Mouse (Mus musculus) heart, adult 2 months (tissue): ENCODE data around the gene Anks6. TPM values are rescaled to one million over a fixed set of nuclear protein-coding genes. Genes with fewer than 3 reads are reported as not detected.

Source experiments
- DNase-seq, 2 experiments: peaks; one replicate each; pipeline ENCODE4 v3.0.0; 2021
- H3K27ac ChIP-seq: fragments of 200-600 bp; 2 replicates; pipeline ENCODE4 v1.8.1; 2022
- H3K27me3 ChIP-seq: fragments of 200-500 bp; 2 replicates; pipeline ENCODE4 v1.6.1; 2012; ENCODE audit warnings: mild to moderate bottlenecking, low read length, inconsistent platforms, mixed read lengths; ENCODE audit not compliant: control insufficient read depth, insufficient read depth
- H3K36me3 ChIP-seq: fragments of 200-500 bp; 2 replicates; pipeline ENCODE4 v1.6.1; 2012; ENCODE audit warnings: low read length, inconsistent platforms; ENCODE audit not compliant: control insufficient read depth, insufficient read depth
- H3K4me1 ChIP-seq: fragments of 200-500 bp; 2 replicates; pipeline ENCODE4 v1.6.1; 2011; ENCODE audit warnings: low read length; ENCODE audit not compliant: control insufficient read depth, insufficient read depth
- H3K4me3 ChIP-seq: fragments of 200-600 bp; 2 replicates; pipeline ENCODE4 v1.8.1; 2022
- H3K79me2 ChIP-seq: fragments of 200-500 bp; replicated peaks from 2 replicates; pipeline ENCODE4 v1.6.1; 2012; ENCODE audit warnings: mild to moderate bottlenecking, inconsistent platforms, low read length, moderate library complexity, mixed read lengths; ENCODE audit not compliant: control insufficient read depth, insufficient read depth
- H3K9ac ChIP-seq: fragments of 200-500 bp; 2 replicates; pipeline ENCODE4 v1.6.1; 2012; ENCODE audit warnings: low read depth, mild to moderate bottlenecking, control low read depth, inconsistent platforms, low read length, mixed read lengths
- CTCF ChIP-seq: fragments of 200-600 bp; IDR thresholded peaks from 2 replicates; pipeline ENCODE4 v1.8.1; 2022; ENCODE audit warnings: antibody characterized with exemption, mild to moderate bottlenecking, moderate library complexity
- EP300 ChIP-seq: fragments of 200-500 bp; IDR thresholded peaks from 2 replicates; pipeline ENCODE4 v1.6.1; 2011; ENCODE audit warnings: low read depth, low read length, control low read depth; ENCODE audit not compliant: insufficient read depth
- POLR2A ChIP-seq: fragments of 200-500 bp; IDR thresholded peaks from 2 replicates; pipeline ENCODE4 v1.6.1; 2011; ENCODE audit warnings: mild to moderate bottlenecking, low read depth, low read length, control low read depth; ENCODE audit not compliant: insufficient read depth
- WGBS: fragments of 180-500 bp; shearing (Covaris S2); methylation state at CpG from one replicate; pipeline ENCODE4 v1.1.7; 2018; 5-methylcytosine and 5-hydroxymethylcytosine counted together
- intact Hi-C: fragments of 180-260 bp; cut with DNase I; formaldehyde crosslinking; loops from one replicate; pipeline ENCODE4 v1.15.1; 2025
- polyA plus RNA-seq: library from polyadenylated mRNA; depleted of rRNA; stranded (reverse); fragments of >200 nt; gene quantifications from 2 replicates; pipeline ENCODE4 v1.2.3, GENCODE M21; 2012
- total RNA-seq, 2 experiments: library from RNA; stranded (reverse); gene quantifications; 2 replicates each; pipeline ENCODE4 v1.2.3; 2021

Gene Anks6
- total and polyA plus RNA-seq, 3 experiments = 2.8 to 3.4 (median 3.3) TPM

- intact Hi-C loops = loop anchor here (1.0 to 5.0 kb wide), 2 partner anchors 347 to 424 kb away; no protein-coding TSS in a partner anchor
- Histone ChIP-seq H3K79me2 (no peaks in the 10 kb centered on the region), H3K27me3 (no peaks in the 10 kb centered on the region), H3K9ac (no peak overlapping the region), H3K27ac (no peak overlapping the region), H3K4me1 (no peaks in the 10 kb centered on the region), H3K36me3 (no peaks in the 10 kb centered on the region), H3K4me3 (no peak overlapping the region)
- DNase-seq = no peak
- 53% methylated on average over 13 of the region's 13 CpGs for WGBS
- TF ChIP-seq CTCF = no peak
- TF ChIP-seq EP300 = no peak
- TF ChIP-seq POLR2A = no peak
Observed at GRCm38 (mm10) chr4:47036486-47037320, 20.5 kb downstream of the Anks6 start.

GRCm38 (mm10) chr4:47035536-47035935 is 21.7 kb downstream of the Anks6 start:
- WGBS = 81% methylated on average over 14 of the region's 14 CpGs
- no peak overlapping the region for H3K9ac ChIP-seq
- no peak for DNase-seq
- H3K27ac ChIP-seq = no peak overlapping the region
- H3K4me3 ChIP-seq = no peak overlapping the region
- no peak for TF ChIP-seq EP300
- TF ChIP-seq CTCF = no peak
- no peak for TF ChIP-seq POLR2A
- no peaks in the 10 kb centered on the region for H3K79me2 ChIP-seq
- intact Hi-C loops = loop anchor here (5.0 kb wide), 1 partner anchor 423 kb away; no protein-coding TSS in a partner anchor
- H3K36me3 ChIP-seq = no peaks in the 10 kb centered on the region
- no peaks in the 10 kb centered on the region for H3K4me1 ChIP-seq
- no peaks in the 10 kb centered on the region for H3K27me3 ChIP-seq

- H3K27ac ChIP-seq = no peak overlapping the region
- no peaks in the 10 kb centered on the region for H3K27me3 ChIP-seq
- intact Hi-C loops = no loop called here
- no peaks in the 10 kb centered on the region for H3K79me2 ChIP-seq
- no peak for DNase-seq
- no peaks in the 10 kb centered on the region for H3K36me3 ChIP-seq
- no peak overlapping the region for H3K9ac ChIP-seq
- 87% methylated on average over 8 of the region's 8 CpGs for WGBS
- H3K4me3 ChIP-seq = no peak overlapping the region
- no peaks in the 10 kb centered on the region for H3K4me1 ChIP-seq
- TF ChIP-seq EP300 = no peak
- no peak for TF ChIP-seq POLR2A
- no peak for TF ChIP-seq CTCF
Observed at GRCm38 (mm10) chr4:47032171-47032570, 25.1 kb downstream of the Anks6 start.

DNA sequence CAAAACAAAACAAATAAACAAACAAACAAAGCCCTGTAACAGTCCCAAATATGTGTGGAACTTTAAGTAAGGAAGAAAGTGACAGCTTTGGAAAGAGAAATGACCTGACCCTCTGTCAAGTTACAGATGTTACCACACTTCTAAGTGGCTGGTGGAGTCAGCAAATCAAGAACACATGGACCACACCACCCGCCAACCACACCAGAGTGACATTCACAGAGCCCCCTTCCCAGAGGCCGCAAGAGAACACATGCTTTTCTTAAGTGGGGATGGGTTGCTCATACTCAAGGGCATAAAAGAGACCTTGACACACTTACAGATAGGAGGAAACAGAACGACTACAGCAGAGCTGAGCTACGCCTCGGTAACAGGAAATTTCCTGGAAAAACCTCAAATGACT is 28.4 kb downstream of the Anks6 start:
- no peak overlapping the region for H3K27ac ChIP-seq
- DNase-seq = no peak
- H3K36me3 ChIP-seq = no peaks in the 10 kb centered on the region
- H3K4me1 ChIP-seq = no peaks in the 10 kb centered on the region
- H3K79me2 ChIP-seq = no peaks in the 10 kb centered on the region
- WGBS = 82% methylated on average over 5 of the region's 5 CpGs
- TF ChIP-seq POLR2A (no peak), CTCF (no peak), EP300 (no peak)
- no peaks in the 10 kb centered on the region for H3K27me3 ChIP-seq
- no peak overlapping the region for H3K4me3 ChIP-seq
- intact Hi-C loops = no loop called here
- no peak overlapping the region for H3K9ac ChIP-seq

DNA sequence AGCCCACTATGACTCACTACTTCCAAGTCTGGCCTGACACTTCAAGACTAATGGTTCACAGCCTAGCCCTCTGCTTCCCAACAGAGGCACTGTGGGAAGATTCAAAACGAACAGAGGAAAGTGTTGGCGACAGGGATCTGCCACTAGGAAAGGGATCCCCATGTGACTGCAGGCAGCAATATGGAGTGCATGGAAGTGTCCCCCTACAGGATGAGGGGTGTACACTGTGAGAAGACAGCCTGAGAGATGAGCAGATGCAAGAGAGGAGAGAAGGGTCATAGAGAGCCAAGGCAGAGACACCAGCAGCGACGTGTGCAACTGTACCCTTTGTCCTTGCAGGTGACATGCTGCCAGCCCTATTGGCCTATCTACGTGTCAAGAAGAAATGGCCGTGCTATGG is 33.3 kb downstream of the Anks6 start:
- Histone ChIP-seq H3K79me2 (no peaks in the 10 kb centered on the region), H3K27ac (no peak overlapping the region), H3K4me3 (no peak overlapping the region), H3K27me3 (no peaks in the 10 kb centered on the region), H3K9ac (no peak overlapping the region), H3K36me3 (no peaks in the 10 kb centered on the region), H3K4me1 (no peaks in the 10 kb centered on the region)
- no peak for DNase-seq
- intact Hi-C loops = no loop called here
- TF ChIP-seq POLR2A (no peak), EP300 (no peak)
- WGBS = 80% methylated on average over 6 of the region's 6 CpGs
